Mouse (Mus musculus): Measurements from ENCODE around the gene Gtsf1.
"Not testable (repeated sequence)": the region's sequence is repeated elsewhere in the genome, so short reads cannot be mapped to it uniquely, and the experiment has no call there.

Gtsf1 gene

DNA sequence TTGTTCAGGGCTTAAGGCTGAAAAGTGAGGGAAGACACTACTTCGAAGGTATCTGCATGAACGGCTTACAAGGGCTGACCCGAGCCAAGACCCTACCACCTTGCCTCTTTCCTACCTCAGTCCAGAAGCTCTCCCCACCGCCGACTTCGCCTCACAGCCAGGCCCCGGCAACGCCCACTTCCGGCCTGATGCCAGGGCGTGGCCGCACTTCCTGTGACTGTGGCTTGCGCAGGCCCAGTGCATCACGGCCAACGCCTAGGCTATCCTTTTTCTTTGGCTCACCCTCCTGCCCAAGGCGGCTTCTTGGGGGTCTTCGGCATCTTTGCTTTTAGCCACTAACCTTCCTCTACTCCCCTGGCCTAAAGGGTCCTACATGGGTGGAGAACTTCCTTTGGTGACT lies at the start of gene Gtsf1:
Gtsf1 (minus strand) TSS at position 230 of the 400 bp plus-strand sequence.
- no peak for DNase-seq (ENCODE audit: low spot score in 2 of 2)

DNA sequence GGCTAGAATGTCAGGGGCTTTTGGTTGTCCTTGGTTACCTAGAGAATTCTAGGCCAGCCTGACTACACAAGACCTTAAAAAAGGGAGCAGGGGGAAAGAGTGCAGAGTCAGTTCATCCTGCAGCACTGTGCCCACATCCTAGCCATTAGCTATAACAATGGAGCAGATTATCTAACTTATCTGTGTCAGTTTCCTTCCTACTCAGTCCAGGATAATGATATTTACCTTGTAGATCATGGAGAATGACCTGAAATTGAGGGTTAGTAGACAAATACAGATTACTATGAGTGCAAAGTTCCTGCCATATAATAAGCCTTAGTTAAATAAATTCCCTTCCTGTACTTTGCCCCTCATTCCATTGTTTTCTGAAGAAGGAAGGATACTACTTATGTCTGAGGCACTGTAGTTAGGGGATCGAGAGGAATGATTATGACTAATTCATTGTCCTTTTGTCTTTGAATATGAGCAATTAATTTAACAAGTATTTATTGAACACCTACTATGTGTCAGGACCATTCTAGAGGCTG lies 48.9 kb upstream of the Gtsf1 start:
- no peak for DNase-seq (ENCODE audit: low spot score in 2 of 2)

DNA sequence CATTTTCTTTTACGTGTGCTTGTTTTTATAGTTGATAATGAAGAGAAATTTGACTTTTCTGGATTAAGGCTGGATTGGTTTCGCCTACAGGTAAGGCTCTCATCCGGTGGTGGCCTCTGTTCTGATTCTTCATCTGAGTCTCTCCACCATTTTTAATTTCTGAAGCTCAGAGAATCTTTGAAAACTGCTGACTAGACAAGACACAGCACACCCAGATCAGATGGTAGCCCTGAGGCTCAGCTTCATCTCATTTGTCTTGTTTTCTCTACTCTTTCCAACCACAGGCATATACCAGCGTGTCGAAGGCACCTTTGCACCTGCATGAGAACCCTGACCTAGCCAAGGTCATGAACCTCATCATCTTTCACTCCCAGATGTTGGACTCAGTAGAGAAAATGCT lies 43.5 kb upstream of the Gtsf1 start:
- no peak for DNase-seq (ENCODE audit: low spot score in 2 of 2)

DNA sequence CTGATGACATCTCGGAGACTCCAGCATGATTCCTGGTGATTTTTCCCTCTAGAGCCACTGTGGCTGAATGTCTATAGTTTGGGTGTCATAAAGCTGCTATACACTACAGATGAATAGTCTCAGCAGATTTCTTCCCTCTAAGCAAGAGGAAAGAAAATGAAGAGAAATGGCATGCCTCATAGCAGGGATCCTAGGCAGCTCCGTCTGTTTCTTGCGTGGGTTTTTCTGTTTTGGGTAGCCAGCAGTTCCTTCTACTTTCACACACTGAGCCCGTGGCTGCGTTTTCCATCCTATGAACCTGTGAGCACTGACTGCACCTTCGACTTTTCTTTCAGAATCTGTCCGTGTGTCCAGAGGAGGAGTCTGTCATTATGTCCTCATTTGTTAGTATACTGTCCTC lies 42.9 kb upstream of the Gtsf1 start:
- DNase-seq (ENCODE audit: low spot score in 2 of 2), result no peak

DNA sequence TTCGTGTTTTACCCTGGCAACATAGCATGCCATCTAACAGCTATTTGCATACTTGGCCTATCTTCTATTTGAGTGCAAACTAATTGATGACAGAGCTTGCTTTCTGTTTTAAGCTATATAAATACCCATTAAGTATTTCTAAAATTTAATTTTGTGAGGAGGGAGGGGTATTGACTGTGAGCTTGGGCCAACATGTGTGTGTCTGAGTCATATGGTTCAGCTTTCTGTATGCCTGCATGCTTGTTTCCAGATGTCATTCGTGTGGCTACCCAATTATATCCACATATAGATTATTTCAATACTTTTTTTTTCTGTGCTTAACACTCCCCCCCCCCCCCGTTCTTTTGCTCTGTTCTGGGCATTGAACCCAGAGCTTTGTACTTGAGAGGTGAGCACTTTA lies 42.0 kb upstream of the Gtsf1 start:
- no peak for DNase-seq (ENCODE audit: low spot score in 2 of 2)

DNA sequence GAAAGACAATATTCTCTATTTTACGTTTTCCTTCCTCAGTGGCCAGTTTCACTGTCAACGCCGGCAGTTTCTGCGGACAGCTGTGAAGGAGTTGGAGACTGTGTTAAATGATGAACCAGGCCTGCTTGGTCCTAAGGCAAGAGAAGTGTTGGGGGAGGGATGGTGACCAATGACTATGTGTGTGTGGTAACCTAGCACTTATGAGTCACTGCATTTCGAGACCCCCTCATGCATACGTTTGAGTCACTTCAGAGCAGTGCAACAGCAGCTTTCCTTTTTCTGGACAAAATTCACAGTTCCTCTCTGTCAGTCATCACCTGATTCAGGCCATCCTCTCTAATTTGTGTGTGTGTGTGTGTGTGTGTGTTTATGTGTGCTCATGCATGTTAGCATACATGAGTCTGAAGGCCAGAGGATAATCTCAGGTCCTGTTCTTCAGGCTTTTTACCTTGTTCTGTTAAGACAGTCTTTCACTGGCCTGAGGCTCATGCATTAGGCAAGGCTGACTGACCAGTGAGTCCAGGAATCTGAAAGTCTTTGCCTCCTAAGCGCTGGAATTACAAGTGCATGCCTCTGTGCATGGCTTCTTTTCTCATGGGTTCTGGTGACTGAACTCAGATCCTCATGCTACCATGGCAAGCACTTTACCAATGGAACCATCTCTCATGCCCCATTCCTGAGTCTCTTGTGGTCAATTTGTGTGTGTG lies 41.4 kb upstream of the Gtsf1 start:
- DNase-seq (ENCODE audit: low spot score in 2 of 2), result no peak

DNA sequence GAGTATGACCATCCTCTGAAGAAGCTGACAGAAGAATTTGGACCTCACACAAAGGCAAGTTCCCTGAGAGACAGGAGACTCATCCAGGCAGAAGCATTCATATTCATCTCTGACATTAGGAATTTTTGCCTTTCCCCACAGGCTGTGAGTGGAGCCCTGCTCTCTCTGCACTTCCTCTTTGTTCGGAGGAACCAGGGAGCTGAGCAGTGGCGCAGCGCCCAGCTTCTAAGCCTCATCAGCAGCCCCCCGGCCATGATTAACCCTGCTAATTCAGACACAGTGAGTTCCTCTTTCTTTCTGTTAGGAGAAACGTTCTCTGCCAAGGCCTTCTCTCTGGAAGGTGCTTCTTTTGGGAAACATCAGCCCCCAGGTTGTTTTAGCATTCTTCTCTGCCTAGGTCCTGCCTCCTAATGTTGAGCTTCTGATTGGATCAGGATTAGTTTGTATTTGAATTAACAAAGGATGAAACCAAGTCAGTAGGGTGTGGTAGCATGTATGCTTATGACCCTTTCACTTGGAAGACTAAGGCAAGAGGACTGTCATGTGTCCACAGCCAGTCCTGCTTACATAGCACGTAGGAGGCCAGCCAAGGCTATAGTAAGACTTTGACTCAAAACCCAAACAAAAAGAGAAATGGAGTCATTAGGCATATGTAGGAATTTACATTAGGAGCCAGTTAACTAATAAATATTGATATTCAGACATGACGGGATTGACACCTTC lies 32.4 kb upstream of the Gtsf1 start:
- DNase-seq (ENCODE audit: low spot score in 2 of 2), result peak; percentile 23 to 43

DNA sequence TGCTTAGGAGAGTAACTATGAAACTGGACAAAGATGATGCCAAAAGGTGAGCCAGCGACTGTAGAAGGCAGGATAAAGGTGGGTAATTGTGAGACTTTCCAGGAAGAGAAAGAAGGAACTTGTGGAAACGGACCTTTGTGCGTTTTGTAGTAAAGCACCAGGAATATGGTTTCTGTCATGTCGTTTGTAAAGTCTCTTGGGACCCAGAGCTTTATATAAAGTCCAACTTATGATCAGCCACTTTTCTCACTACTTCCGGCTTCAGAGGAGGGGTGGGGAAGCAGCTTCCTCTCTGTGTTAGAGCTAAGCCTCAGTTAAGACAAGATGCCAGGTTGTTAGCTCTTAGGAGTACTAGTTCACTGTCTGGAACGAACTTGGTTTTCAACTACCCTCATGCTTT lies 24.2 kb upstream of the Gtsf1 start:
- no peak for DNase-seq (ENCODE audit: low spot score in 2 of 2)

DNA sequence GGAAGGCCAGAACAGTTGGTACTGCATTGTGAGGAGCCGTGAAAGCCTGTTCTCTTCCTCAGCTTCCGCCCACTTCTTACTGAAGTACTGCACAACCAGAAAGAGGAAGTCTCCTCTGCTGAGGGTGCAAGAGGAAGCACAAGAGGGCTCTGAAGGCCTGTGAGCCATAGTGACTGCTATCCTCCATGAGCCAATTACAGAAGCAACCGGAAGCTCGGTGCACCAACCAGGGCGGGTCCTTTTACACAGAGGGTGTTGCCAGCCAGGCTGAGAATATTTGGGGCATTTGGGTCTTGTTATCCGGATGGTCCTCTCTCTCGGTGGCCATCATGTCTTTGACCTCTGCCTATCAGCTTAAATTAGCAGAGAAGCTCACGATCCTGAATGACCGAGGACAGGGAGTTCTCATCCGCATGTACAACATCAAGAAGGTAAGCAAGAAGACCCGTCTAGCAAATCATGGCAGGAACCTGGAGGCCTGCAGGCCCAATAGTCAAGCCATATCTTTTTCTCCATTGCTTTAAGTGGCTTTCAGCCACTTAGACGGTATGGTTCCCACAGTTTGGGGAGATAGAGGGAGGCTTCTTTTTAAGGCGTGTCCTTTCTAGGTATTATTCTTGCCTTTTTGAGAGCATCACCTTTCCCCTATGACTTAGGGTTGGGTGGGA lies 23.4 kb upstream of the Gtsf1 start, which contains the start of gene Nckap1l:
Nckap1l (plus strand) TSS at position 244 of the 668 bp plus-strand sequence.
- DNase-seq (ENCODE audit: low spot score in 2 of 2), result peak; percentile 54 to 79

DNA sequence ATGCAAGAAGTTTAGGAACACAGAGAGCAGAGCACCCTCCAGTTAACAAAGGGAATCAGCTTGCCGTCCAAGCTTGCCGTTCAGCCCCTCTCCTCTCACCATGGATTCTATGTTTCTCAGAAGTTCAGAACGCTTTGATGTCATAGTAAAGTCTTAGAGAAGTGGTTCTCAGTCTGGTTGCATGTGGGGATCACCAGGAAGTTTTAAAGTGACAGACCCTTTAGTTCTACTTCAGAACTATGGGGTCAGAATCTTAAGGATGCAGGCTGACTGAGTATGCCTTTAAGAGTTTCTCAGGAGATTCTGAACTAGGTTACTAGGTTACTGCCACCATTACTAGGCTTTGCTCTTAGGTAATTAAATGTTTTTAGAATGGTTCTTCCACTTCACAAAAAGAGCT lies 18.1 kb upstream of the Gtsf1 start, which contains the start of gene Gtsf2:
Gtsf2 (minus strand) TSS at position 101 of the 400 bp plus-strand sequence.
- no peak for DNase-seq (ENCODE audit: low spot score in 2 of 2)

DNA sequence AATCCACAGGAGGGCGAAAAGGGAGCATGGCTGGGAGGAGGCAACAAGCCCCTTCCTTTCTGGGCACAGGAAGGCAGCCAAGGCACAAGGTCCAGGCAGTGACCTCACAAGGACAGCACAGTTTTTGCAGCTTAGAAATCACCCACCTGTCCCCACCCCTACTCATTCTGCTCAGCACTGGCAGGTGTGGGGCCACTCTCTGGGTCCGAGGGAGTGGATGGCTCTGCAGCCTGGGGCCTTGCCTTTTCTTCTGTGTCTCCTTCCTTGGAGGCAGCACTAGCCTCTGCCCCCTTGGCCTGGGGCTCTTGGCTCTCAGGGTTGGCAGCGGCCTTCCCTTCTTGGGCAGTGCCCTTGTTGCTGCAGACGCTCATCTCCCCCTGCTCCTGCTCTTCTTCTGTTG lies 15.7 kb upstream of the Gtsf1 start:
- DNase-seq (ENCODE audit: low spot score in 2 of 2), result not testable (repeated sequence)

DNA sequence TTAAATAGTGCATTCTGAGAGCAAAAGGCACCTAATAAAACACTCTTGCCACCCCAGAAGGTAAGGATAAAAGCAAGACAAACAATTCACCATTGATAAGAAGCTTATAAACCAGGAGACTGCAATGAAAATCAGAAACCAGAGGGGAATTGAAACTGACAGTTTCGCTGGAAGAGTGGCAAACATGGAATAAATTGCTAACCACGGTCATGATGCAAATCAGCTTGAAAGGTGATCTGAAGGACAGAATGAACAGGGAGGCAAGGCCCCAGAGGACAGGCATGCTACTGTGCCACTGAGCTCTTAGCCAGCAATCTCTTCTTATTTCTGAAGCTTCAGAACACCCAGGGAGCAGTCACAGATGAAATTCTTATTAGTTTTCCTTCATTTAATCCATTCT lies 3.3 kb downstream of the Gtsf1 start:
- no peak for DNase-seq (ENCODE audit: low spot score in 2 of 2)

DNA sequence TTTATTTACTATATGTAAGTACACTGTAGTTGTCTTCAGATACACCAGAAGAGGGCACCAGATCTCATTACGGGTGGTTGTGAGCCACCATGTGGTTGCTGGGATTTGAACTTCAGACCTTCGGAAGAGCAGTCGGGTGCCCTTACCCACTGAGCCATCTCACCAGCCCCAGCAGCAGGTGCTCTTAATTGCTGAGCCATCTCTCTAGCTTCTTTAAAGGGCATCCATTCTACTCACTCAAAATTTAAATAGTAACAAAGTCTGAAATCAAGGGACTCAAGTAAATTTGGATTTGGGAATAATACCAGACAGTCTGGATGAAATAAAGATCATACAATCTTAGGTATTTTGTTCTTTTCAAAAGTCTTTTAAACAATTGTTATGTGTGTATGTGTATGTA lies 24.7 kb downstream of the Gtsf1 start:
- DNase-seq (ENCODE audit: low spot score in 2 of 2), result not testable (repeated sequence)

DNA sequence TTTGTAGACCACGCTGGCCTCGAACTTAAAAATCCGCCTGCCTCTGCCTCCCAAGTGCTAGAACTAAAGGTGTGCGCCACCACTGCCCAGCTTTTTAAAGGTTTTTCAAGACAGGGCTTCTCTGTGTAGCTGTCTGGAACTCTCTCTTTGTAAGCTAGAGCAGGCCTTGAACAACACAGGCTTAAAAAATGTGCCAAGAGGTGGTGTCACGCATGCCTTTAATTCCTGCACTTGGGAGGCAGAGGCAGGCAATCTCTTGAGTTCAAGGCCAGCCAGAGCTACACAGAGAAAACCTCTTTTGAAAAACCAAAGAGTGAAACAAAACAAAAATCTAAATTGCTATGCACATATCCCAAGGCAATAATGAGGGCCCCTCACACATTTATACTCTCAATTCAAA lies 28.9 kb downstream of the Gtsf1 start:
- no peak for DNase-seq (ENCODE audit: low spot score in 2 of 2)

DNA sequence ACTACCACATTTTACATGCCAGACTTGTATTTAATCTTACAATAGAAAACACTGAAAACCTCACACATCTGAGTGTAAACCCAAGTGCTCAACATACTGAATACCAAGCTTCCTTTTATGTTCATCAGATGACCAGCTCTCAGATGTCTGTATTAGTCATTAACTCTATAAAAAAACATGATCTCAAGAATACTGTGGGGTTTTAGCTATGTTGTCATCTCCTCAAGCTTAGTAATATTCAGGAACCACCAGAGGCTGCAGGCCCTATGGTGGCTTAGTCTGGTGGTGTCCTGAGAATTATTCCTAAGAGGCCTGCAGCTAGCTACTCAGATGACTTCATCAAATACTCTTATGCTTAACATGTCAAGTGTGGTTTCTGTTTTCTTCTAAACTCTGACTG lies 36.7 kb downstream of the Gtsf1 start:
- no peak for DNase-seq (ENCODE audit: low spot score in 2 of 2)

DNA sequence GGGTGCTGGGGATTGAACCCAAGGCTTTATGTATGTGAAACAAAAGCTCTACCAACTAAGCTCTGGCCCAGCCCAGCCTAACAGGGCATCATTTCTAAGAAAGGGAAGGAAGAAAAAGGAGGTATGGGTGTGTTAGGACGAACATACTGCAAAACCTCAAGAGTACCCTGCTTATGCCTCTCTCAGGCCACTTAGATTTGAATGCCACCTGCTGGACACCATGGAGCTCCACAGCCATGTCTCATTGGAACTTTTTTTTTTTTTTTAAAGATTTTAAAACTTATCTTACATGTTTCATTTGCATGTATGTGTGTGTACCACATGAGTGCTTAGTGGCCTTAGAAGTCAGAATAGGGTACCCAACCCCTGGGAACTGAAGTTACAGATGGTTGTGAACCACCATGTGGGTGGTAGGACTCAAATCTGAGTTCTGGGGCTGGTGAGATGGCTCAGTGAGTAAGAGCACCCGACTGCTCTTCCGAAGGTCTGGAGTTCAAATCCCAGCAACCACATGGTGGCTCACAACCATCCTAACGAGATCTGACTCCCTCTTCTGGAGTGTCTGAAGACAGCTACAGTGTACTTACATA lies 41.6 kb downstream of the Gtsf1 start:
- no peak for DNase-seq (ENCODE audit: low spot score in 2 of 2)

DNA sequence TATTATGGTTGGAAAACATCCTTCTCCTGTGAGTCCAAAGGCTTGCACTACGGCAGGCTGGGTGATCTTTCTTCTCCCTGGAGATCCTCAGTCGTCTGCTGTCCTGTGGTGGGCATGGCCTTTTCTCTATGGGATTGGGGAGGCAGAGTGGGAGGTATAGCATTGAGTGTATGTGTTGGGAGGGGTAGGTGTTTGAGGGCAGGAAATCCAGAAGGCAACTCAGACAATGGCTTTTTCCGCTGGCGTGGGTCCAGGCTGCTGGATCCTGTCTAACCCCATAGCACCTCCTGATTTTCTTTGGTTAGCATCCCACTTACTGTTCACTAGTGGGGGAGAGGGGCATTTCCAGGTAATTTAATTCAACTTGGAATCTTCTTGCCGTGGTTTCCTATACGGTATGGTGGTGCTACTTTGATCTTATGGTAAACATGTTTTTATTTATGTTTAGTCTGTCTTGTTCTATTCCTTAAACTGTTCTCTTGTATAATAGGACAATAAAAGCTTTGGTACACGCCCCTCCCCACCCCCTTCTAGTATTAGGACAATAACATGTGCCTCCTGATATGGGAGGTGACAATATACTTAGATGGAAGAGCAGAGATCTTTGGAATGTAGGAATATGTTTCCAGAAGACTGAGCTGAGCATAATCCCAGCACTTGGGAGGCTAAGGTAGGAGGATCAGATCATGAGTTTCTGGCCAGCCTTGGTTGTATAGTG lies 46.3 kb downstream of the Gtsf1 start:
- peak; percentile 81 for DNase-seq (ENCODE audit: low spot score in 2 of 2)

DNA sequence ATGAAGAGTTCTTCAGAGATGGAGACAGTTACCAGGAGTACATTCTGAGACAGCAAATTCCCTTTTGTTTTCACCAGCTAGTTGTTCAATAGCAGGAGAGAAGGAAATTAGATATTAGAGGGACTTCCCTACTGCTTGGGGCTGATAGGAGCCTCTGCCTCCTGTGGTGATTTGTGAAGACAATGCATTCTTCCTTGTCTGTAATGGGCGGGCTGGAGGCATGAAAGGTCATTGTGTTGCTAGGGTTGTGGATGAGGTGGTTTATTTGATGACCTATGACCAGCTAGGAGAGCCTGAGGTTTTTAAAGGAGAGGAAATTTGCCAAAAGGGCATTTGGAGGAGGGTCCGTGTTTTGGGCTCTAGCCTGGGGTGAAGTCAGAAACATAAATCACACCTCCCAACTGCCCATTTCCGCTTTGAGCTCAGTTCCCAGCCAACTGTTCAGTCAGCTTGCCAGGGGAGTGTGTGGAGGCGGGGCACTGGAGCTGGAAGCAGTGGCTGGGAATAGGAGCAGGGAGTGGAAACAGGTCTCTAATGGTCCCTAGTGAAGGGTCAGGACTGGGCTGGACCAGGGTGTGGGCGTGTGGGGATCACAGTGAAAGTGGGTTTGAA lies 47.4 kb downstream of the Gtsf1 start:
- DNase-seq (ENCODE audit: low spot score in 2 of 2), result peak; percentile 78 to 83

DNA sequence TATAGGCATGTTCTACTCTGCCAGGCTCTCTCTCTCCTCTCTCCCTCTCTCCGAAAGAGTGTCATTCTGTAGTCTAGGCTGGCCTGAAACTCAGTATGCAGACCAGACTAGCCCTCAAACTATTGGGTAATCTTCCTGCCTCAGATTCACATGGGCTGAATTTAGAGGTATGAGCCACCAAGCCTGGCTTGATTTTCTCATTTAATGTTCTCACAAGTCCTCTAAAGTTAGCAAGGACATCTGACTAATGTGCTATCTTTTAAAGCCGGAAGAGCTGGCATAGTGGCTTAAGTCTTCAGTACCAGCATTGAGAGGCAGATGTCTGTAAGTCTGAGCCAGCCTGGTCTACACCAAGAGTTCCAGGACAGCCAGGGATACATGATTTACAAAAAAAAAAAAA lies 48.2 kb downstream of the Gtsf1 start:
- no peak for DNase-seq (ENCODE audit: low spot score in 2 of 2)

DNA sequence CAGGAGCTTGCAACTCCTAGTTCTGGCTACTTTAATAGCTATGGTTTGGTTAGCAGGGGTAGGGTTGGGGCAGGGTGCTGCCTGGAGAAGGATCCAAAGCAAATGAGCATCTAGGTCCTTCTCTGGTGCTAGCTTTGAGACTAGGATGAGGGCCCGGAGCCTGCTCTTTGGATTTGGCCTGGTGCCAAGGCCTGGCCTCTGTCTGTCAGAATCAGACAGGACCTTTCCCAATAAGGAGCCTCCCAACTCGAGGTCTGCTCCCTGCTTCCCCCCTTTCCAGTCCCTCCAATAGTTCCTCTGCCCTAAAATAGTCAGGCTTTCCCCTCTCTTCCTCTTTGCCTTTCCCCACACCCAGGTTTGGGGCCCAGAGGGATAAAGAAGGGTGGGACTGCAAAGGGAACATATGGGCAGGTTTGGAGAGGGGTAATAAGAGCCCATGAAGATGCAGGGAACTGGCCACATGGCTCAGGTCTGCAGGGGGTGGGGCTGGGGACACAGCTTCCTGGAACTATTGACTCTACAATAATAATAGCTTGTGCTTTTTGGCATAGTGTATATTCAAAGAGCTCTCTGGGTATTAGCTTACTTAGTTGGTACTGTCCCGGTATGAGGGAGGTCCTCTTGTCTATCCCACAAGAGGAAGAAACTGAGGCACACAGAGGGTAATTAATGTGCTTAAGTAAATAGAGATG lies 51.5 kb downstream of the Gtsf1 start:
- DNase-seq (ENCODE audit: low spot score in 2 of 2), result peak in 1 of 2 experiments; percentile 44

Measured in heart, adult 9 months (tissue).